Mouse (Mus musculus) neural tube, embryonic 11.5 days (tissue): ENCODE measurements around the gene Sim1. TPM values are rescaled to one million over a fixed set of nuclear protein-coding genes. Genes with fewer than 3 reads are reported as not detected.

Source experiments
- ATAC-seq: fragments of 200-750 bp; cut with Nextera tagmentation; 2 replicates; pipeline ENCODE4 v1.8.0; 2017; ENCODE audit warnings: moderate number of reproducible peaks, mild to moderate bottlenecking, moderate TSS enrichment, moderate library complexity; ENCODE audit not compliant: insufficient read depth, low FRiP score, low TSS enrichment
- DNase-seq: peaks from one replicate; pipeline ENCODE4 v3.0.0-alpha.2; 2015; ENCODE audit warnings: low spot score
- H3K27ac ChIP-seq: fragments of 300-500 bp; sonication (generic); 2 replicates; pipeline ENCODE4 v1.5.1; 2014; ENCODE audit warnings: low read depth, mild to moderate bottlenecking, low read length
- H3K27me3 ChIP-seq: fragments of 300-500 bp; sonication (generic); 2 replicates; pipeline ENCODE4 v1.6.1; 2014; ENCODE audit warnings: mild to moderate bottlenecking, low read length, mixed read lengths; ENCODE audit not compliant: control insufficient read depth, insufficient read depth
- H3K36me3 ChIP-seq: fragments of 300-500 bp; sonication (generic); 2 replicates; pipeline ENCODE4 v1.6.1; 2014; ENCODE audit warnings: mild to moderate bottlenecking, low read length, moderate library complexity, mixed read lengths; ENCODE audit not compliant: control insufficient read depth, insufficient read depth
- H3K4me1 ChIP-seq: fragments of 300-500 bp; sonication (generic); 2 replicates; pipeline ENCODE4 v1.6.1; 2014; ENCODE audit warnings: low read length, mixed read lengths; ENCODE audit not compliant: control insufficient read depth, insufficient read depth
- H3K4me2 ChIP-seq: fragments of 300-500 bp; sonication (generic); 2 replicates; pipeline ENCODE4 v1.6.1; 2014; ENCODE audit warnings: low read depth, mild to moderate bottlenecking, moderate library complexity
- H3K4me3 ChIP-seq: fragments of 300-500 bp; sonication (generic); 2 replicates; pipeline ENCODE4 v1.5.1; 2014; ENCODE audit warnings: low read depth, low read length
- H3K9ac ChIP-seq: fragments of 300-500 bp; sonication (generic); 2 replicates; pipeline ENCODE4 v1.6.1; 2014; ENCODE audit warnings: mild to moderate bottlenecking, low read length
- H3K9me3 ChIP-seq: fragments of 300-500 bp; sonication (generic); 2 replicates; pipeline ENCODE4 v1.6.1; 2016; ENCODE audit warnings: low read length; ENCODE audit not compliant: control insufficient read depth
- WGBS: fragments of 180-500 bp; shearing (Covaris S2); extraction: QIAGEN DNeasy Blood & Tissue Kit; methylation state at CpG from one replicate; pipeline ENCODE4 v1.1.7; 2014; 5-methylcytosine and 5-hydroxymethylcytosine counted together
- polyA plus RNA-seq: library from polyadenylated mRNA; unstranded; fragments of >200 nt; fragmentation: Nextera tagmentation; extraction: Ambion mirVana; gene quantifications from 2 replicates; pipeline ENCODE4 v1.2.1, GENCODE M21; 2014

Gene Sim1
- polyA plus RNA-seq, 1 experiment from 2014 or later = 3.4 TPM

- Histone ChIP-seq H3K4me3 (peak overlapping the region; percentile 16), H3K36me3 (no peaks in the 10 kb centered on the region), H3K27ac (no peak overlapping the region), H3K9me3 (no peaks in the 10 kb centered on the region), H3K4me1 (peaks cover 5% of the 10 kb centered on the region; the same call in 1 of the 2 replicates), H3K9ac (no peak overlapping the region), H3K4me2 (peak overlapping the region; percentile 39), H3K27me3 (peaks cover 71% of the 10 kb centered on the region)
- peak; percentile 25; the same call in 1 of the 2 replicates for ATAC-seq
- DNase-seq = peak; percentile 46
- 3% methylated on average over 16 of the region's 16 CpGs for WGBS
These were observed 15.8 kb downstream of the Sim1 start for GRCm38 (mm10) chr10:50910400-50910799.

- Histone ChIP-seq H3K27me3 (peaks cover 65% of the 10 kb centered on the region), H3K9ac (no peak overlapping the region), H3K27ac (no peak overlapping the region), H3K9me3 (no peaks in the 10 kb centered on the region), H3K4me3 (peak overlapping the region; percentile 16), H3K4me1 (peaks cover 5% of the 10 kb centered on the region; the same call in 1 of the 2 replicates), H3K36me3 (no peaks in the 10 kb centered on the region), H3K4me2 (peak overlapping the region; percentile 39)
- ATAC-seq (peak; percentile 80), DNase-seq (peak; percentile 64)
- 2% methylated on average over 12 of the region's 12 CpGs for WGBS
These were observed 16.4 kb downstream of the Sim1 start for GRCm38 (mm10) chr10:50910861-50911410.

GRCm38 (mm10) chr10:50915607-50916006 is 21.1 kb downstream of the Sim1 start:
- 47% methylated on average over 2 of the region's 2 CpGs for WGBS
- Histone ChIP-seq H3K9me3 (no peaks in the 10 kb centered on the region), H3K4me3 (no peak overlapping the region), H3K36me3 (no peaks in the 10 kb centered on the region), H3K27me3 (peaks cover 19% of the 10 kb centered on the region), H3K27ac (no peak overlapping the region), H3K4me1 (peaks cover 1% of the 10 kb centered on the region; the same call in 1 of the 2 replicates), H3K9ac (no peak overlapping the region), H3K4me2 (no peak overlapping the region)
- ATAC-seq (no peak), DNase-seq (no peak)

- H3K4me1 ChIP-seq = no peaks in the 10 kb centered on the region
- H3K9me3 ChIP-seq = no peaks in the 10 kb centered on the region
- H3K4me3 ChIP-seq = no peak overlapping the region
- H3K27me3 ChIP-seq = no peaks in the 10 kb centered on the region
- ATAC-seq = no peak
- H3K9ac ChIP-seq = no peak overlapping the region
- 72% methylated on average over 5 of the region's 5 CpGs for WGBS
- DNase-seq = no peak
- H3K27ac ChIP-seq = no peak overlapping the region
- no peaks in the 10 kb centered on the region for H3K36me3 ChIP-seq
- H3K4me2 ChIP-seq = no peak overlapping the region
These were observed 34.7 kb downstream of the Sim1 start for GRCm38 (mm10) chr10:50929281-50929680.

- H3K9me3 ChIP-seq = no peaks in the 10 kb centered on the region
- no peak overlapping the region for H3K4me2 ChIP-seq
- no peaks in the 10 kb centered on the region for H3K27me3 ChIP-seq
- no peaks in the 10 kb centered on the region for H3K36me3 ChIP-seq
- no peak overlapping the region for H3K9ac ChIP-seq
- DNase-seq (no peak), ATAC-seq (no peak)
- no peaks in the 10 kb centered on the region for H3K4me1 ChIP-seq
- no peak overlapping the region for H3K4me3 ChIP-seq
- H3K27ac ChIP-seq = no peak overlapping the region
These were observed 41.1 kb downstream of the Sim1 start for GRCm38 (mm10) chr10:50935673-50936072.

GRCm38 (mm10) chr10:50973625-50974024 is 79.1 kb downstream of the Sim1 start:
- ATAC-seq (no peak), DNase-seq (no peak)
- no peaks in the 10 kb centered on the region for H3K36me3 ChIP-seq
- no peak overlapping the region for H3K4me3 ChIP-seq
- 73% methylated on average over 1 of the region's 1 CpGs for WGBS
- H3K4me2 ChIP-seq = no peak overlapping the region
- no peak overlapping the region for H3K9ac ChIP-seq
- H3K27ac ChIP-seq = no peak overlapping the region
- H3K4me1 ChIP-seq = no peaks in the 10 kb centered on the region
- no peaks in the 10 kb centered on the region for H3K27me3 ChIP-seq
- H3K9me3 ChIP-seq = no peaks in the 10 kb centered on the region

- Histone ChIP-seq H3K9me3 (no peaks in the 10 kb centered on the region), H3K36me3 (no peaks in the 10 kb centered on the region), H3K4me3 (no peak overlapping the region), H3K4me1 (no peaks in the 10 kb centered on the region), H3K4me2 (no peak overlapping the region), H3K27ac (no peak overlapping the region), H3K27me3 (no peaks in the 10 kb centered on the region), H3K9ac (no peak overlapping the region)
- 89% methylated on average over 3 of the region's 3 CpGs for WGBS
- DNase-seq = no peak
- ATAC-seq = no peak
These were observed 87.3 kb downstream of the Sim1 start for GRCm38 (mm10) chr10:50981849-50982248.

- no peak for ATAC-seq
- WGBS = 96% methylated on average over 4 of the region's 4 CpGs
- Histone ChIP-seq H3K9me3 (no peaks in the 10 kb centered on the region), H3K36me3 (no peaks in the 10 kb centered on the region), H3K27ac (no peak overlapping the region), H3K27me3 (no peaks in the 10 kb centered on the region), H3K9ac (no peak overlapping the region), H3K4me1 (no peaks in the 10 kb centered on the region), H3K4me3 (no peak overlapping the region), H3K4me2 (no peak overlapping the region)
- no peak for DNase-seq
These were observed 89.1 kb downstream of the Sim1 start for GRCm38 (mm10) chr10:50983620-50984019.

DNA sequence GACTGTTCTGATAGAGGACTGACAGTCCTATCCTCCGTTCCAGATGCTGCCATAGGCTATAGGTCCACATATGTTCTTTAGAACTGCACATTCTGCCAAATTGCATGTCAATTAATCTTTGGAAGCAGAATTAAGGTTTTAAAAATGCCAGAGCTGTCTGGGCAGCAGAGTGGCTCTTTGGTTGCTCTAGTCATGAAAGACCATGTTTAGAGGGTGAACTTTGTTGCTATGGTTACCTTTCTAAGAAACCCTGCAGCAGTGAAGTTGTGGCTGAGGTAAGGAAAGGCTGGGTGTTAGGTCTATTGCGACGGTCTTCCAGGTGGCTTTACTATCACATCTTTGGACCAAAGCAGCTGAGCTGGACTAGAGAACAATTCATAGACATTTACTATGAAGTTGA is 113.2 kb downstream of the Sim1 start:
- Histone ChIP-seq H3K36me3 (no peaks in the 10 kb centered on the region), H3K4me2 (no peak overlapping the region), H3K4me3 (no peak overlapping the region), H3K9me3 (no peaks in the 10 kb centered on the region), H3K27ac (no peak overlapping the region), H3K27me3 (no peaks in the 10 kb centered on the region), H3K9ac (no peak overlapping the region), H3K4me1 (peaks cover 3% of the 10 kb centered on the region; the same call in 1 of the 2 replicates)
- DNase-seq (no peak), ATAC-seq (no peak)
- WGBS = 41% methylated on average over 3 of the region's 3 CpGs
